Comparison of ENCODE assay signal across 26 mouse cellular contexts in the genomic region with DNA sequence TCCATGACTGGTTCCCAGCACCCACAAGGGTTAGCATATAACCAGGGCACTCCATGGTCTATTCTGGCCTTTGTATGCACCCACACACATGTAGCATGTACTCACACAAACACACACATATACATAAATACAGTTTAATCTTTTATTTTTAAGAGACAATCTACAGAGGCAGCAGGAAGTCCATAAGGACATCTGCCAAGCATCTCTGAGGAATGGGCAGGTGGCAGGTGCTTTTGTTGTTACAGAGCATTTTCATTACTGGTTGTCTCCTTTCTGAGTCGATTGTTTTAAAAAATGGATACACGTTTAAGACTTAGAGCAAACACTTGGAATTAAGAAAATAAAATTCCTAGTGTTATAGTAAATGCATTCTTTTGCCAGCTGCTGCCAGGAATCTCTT.
DNase-seq lines count a peak whose midpoint lies in the region; ATAC-seq lines count a peak whose summit lies in the region.
"Had no signal": no experiment of that assay in that cellular context is flagged by ENCODE, and none has a peak within 500 bp of the region (broad histone marks: within the 10 kb centered on the region; RNA-seq: fewer than 3 reads in every experiment).

No protein-coding gene starts in this region.

- no peaks in the 10 kb centered on the region for H3K9me3 ChIP-seq in hindbrain, embryonic 13.5 days
- H3K9me3 ChIP-seq in hindbrain, embryonic 16.5 days (ENCODE audit: control insufficient read depth, low read length), result no peaks in the 10 kb centered on the region
- H3K9me3 ChIP-seq in embryonic facial prominence, embryonic 14.5 days (ENCODE audit: control insufficient read depth, low read length), result peaks cover 7% of the 10 kb centered on the region; the same call in 1 of the 2 replicates
- H3K9me3 ChIP-seq: forebrain, embryonic 12.5 days; forebrain, embryonic 15.5 days; G1E; heart, embryonic 13.5 days; hindbrain, embryonic 15.5 days; intestine, embryonic 15.5 days had no signal

- peaks cover 9% of the 10 kb centered on the region for H3K4me1 ChIP-seq in hindbrain, embryonic 13.5 days (replicated peaks)
- H3K4me1 ChIP-seq in hindbrain, embryonic 16.5 days (ENCODE audit: control insufficient read depth, insufficient read depth, low read depth, low read length), result peaks cover 5% of the 10 kb centered on the region; the same call in 1 of the 2 replicates
- peaks cover 20% of the 10 kb centered on the region for H3K4me1 ChIP-seq in embryonic facial prominence, embryonic 14.5 days (ENCODE audit: control insufficient read depth, insufficient read depth, low read length)
- H3K4me1 ChIP-seq: forebrain, embryonic 12.5 days; intestine, embryonic 15.5 days had no signal

- H3K4me3 ChIP-seq in hindbrain, embryonic 13.5 days, result no peak overlapping the region
- H3K4me3 ChIP-seq in hindbrain, embryonic 16.5 days (ENCODE audit: low read length), result no peak overlapping the region
- no peak overlapping the region for H3K4me3 ChIP-seq in embryonic facial prominence, embryonic 14.5 days (ENCODE audit: low read depth, low read length)
- H3K4me3 ChIP-seq: erythroblast, embryonic 14.5 days; forebrain, embryonic 12.5 days; forebrain, embryonic 15.5 days; heart, embryonic 13.5 days; hindbrain, embryonic 15.5 days; intestine, embryonic 15.5 days had no signal

- no peaks in the 10 kb centered on the region for H3K27me3 ChIP-seq in hindbrain, embryonic 13.5 days
- no peaks in the 10 kb centered on the region for H3K27me3 ChIP-seq in hindbrain, embryonic 16.5 days (replicated peaks; ENCODE audit: control insufficient read depth, insufficient read depth, low read length)
- no peaks in the 10 kb centered on the region for H3K27me3 ChIP-seq in embryonic facial prominence, embryonic 14.5 days (replicated peaks; ENCODE audit: control insufficient read depth, insufficient read depth, low read length)
- H3K27me3 ChIP-seq: CH12.LX; forebrain, embryonic 12.5 days; forebrain, embryonic 15.5 days; heart, embryonic 13.5 days; hindbrain, embryonic 15.5 days; intestine, embryonic 15.5 days; Patski had no signal

- H3K27ac ChIP-seq in hindbrain, embryonic 13.5 days, result peak overlapping the region; percentile 40; the same call in 1 of the 2 replicates
- no peak overlapping the region for H3K27ac ChIP-seq in hindbrain, embryonic 16.5 days (ENCODE audit: low read depth, low read length)
- peak overlapping the region; percentile 40 for H3K27ac ChIP-seq in embryonic facial prominence, embryonic 14.5 days (replicated peaks; ENCODE audit: low read depth, low read length)
- H3K27ac ChIP-seq: forebrain, embryonic 12.5 days; forebrain, embryonic 15.5 days; heart, embryonic 13.5 days; hindbrain, embryonic 15.5 days; intestine, embryonic 15.5 days had no signal

- no peak for ATAC-seq in hindbrain, embryonic 13.5 days (ENCODE audit: low FRiP score)
- no peak for ATAC-seq in hindbrain, embryonic 16.5 days
- no peak for ATAC-seq in embryonic facial prominence, embryonic 14.5 days (ENCODE audit: low read depth)
- ATAC-seq: forebrain, embryonic 15.5 days; intestine, embryonic 15.5 days; Patski had no signal

- no peak overlapping the region for H3K4me2 ChIP-seq in hindbrain, embryonic 13.5 days
- H3K4me2 ChIP-seq in hindbrain, embryonic 16.5 days (ENCODE audit: low read length), result no peak overlapping the region
- no peak overlapping the region for H3K4me2 ChIP-seq in embryonic facial prominence, embryonic 14.5 days (ENCODE audit: low read depth, low read length)
- H3K4me2 ChIP-seq: forebrain, embryonic 12.5 days; forebrain, embryonic 15.5 days; heart, embryonic 13.5 days; hindbrain, embryonic 15.5 days; intestine, embryonic 15.5 days had no signal

- 86% methylated on average over 2 of the region's 2 CpGs for WGBS in hindbrain, embryonic 13.5 days
- 87% methylated on average over 2 of the region's 2 CpGs for WGBS in hindbrain, embryonic 16.5 days
- WGBS in embryonic facial prominence, embryonic 14.5 days, result 64% methylated on average over 2 of the region's 2 CpGs

- peak; percentile 63 for DNase-seq in cerebellum, adult 9-10 months
- no peak for DNase-seq in cerebellum, postnatal 14 days
- no peak for DNase-seq in embryonic facial prominence, embryonic 14.5 days (ENCODE audit: low spot score)
- no peak for DNase-seq in yolk sac, embryonic 10.5 days (ENCODE audit: low spot score)
- DNase-seq: adrenal gland, postnatal 10 days; adrenal gland, postnatal 36 days; B cell, adult 2 months; cerebellum, adult 11 months; cerebellum, postnatal 10 days; gastrocnemius, postnatal 25 days; heart, adult 18-20 months; heart, postnatal 14 days; heart, postnatal 4 days; kidney, adult 11 months; kidney, adult 9 months had no signal

- H3K9ac ChIP-seq in hindbrain, embryonic 13.5 days, result no peak overlapping the region
- no peak overlapping the region for H3K9ac ChIP-seq in hindbrain, embryonic 16.5 days (ENCODE audit: low read depth, low read length)
- H3K9ac ChIP-seq in embryonic facial prominence, embryonic 14.5 days (ENCODE audit: low read depth, low read length), result no peak overlapping the region
- H3K9ac ChIP-seq: forebrain, embryonic 12.5 days; forebrain, embryonic 15.5 days; heart, embryonic 13.5 days; hindbrain, embryonic 15.5 days; intestine, embryonic 15.5 days had no signal

- H3K36me3 ChIP-seq in hindbrain, embryonic 13.5 days, result peaks cover 4% of the 10 kb centered on the region
- H3K36me3 ChIP-seq in hindbrain, embryonic 16.5 days (ENCODE audit: control insufficient read depth, insufficient read depth, low read length), result no peaks in the 10 kb centered on the region
- H3K36me3 ChIP-seq in embryonic facial prominence, embryonic 14.5 days (ENCODE audit: control insufficient read depth, insufficient read depth, low read length), result no peaks in the 10 kb centered on the region
- H3K36me3 ChIP-seq: forebrain, embryonic 12.5 days; forebrain, embryonic 15.5 days; G1E; heart, embryonic 13.5 days; hindbrain, embryonic 15.5 days; intestine, embryonic 15.5 days had no signal
